Mouse (Mus musculus) brain, embryonic 14.5 days (tissue): ENCODE data around the gene Wfdc1.
A peak's percentile ranks its signal among the peaks of the same experiment; 100 is the strongest.

Source experiments
- CTCF ChIP-seq: fragments of 200-500 bp; IDR thresholded peaks from 2 replicates; pipeline ENCODE4 v1.5.1; 2012; ENCODE audit warnings: inconsistent platforms, mild to moderate bottlenecking, moderate library complexity, borderline replicate concordance; ENCODE audit not compliant: insufficient read depth, insufficient read length; ENCODE audit errors: extremely low read depth
- POLR2A ChIP-seq: fragments of 200-500 bp; IDR thresholded peaks from 2 replicates; pipeline ENCODE4 v1.6.1; 2012; ENCODE audit warnings: mild to moderate bottlenecking, inconsistent platforms, borderline replicate concordance; ENCODE audit not compliant: poor library complexity, insufficient read depth, insufficient read length, severe bottlenecking; ENCODE audit errors: extremely low read depth

DNA sequence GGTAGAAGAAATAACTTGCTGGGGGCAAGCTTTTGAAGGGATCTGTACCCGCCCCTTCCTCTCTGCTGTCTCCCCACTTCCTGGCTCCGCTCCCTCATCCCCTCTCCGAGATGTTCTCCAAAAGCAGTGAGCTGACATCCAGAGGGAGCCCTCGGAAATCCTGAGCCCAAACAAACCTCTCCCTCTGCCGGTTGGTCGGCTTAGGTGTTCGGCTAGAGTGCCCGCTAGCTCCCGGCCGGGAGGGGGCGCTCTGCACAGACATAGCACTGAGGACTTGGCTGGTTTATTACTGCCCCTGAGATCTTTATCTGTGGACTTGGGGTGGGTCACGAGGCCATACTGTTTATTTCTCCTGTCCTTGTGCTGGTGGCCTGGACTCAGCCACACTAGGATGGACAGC lies 3.1 kb downstream of the Wfdc1 start:
- TF ChIP-seq POLR2A = no peak
- TF ChIP-seq CTCF = peak; percentile 32; the same call in 1 of the 2 replicates
